Mouse (Mus musculus): ENCODE results near the gene Pecam1. TPM values are rescaled to one million over a fixed set of nuclear protein-coding genes. Genes with fewer than 3 reads are reported as not detected.

Gene Pecam1
- polyA plus RNA-seq, 1 experiment, result 57.9 TPM

DNA sequence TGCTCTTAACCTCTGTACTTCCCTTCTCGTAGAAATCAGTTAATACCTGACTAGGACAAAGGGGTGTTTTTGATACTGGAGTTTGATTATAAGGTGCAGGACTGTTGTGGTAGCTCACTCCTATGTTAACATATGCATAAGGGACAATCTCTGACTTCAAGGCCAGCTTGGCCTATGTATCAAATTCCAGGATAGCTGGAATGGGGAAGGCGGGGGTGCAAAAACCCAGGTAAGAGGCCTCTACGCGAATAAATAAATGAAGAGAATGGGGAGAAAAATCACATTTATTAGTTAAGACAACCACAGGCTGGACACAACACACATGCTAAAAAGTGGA, 29.6 kb upstream of the Pecam1 start:
- peak overlapping the region; percentile 82; the same call in 1 of the 2 replicates for H3K27ac ChIP-seq (ENCODE audit: control insufficient read depth, insufficient read depth, low read length)
- H3K4me1 ChIP-seq (replicated peaks; ENCODE audit: control insufficient read depth, insufficient read depth, low read length), result no peaks in the 10 kb centered on the region
- WGBS, result 80% methylated on average over 4 of the region's 4 CpGs
- H3K4me3 ChIP-seq (ENCODE audit: control insufficient read depth, insufficient read depth, low read length), result no peak overlapping the region
- no peaks in the 10 kb centered on the region for H3K27me3 ChIP-seq (ENCODE audit: control insufficient read depth, insufficient read depth, low read length)
- TF ChIP-seq POLR2A (IDR thresholded peaks at IDR 0.05; ENCODE audit: control insufficient read depth, extremely low read depth, insufficient read depth, low read length, poor library complexity) (no peak), CTCF (IDR thresholded peaks at IDR 0.05; ENCODE audit: borderline replicate concordance, control insufficient read depth, extremely low read depth, insufficient read depth, low read length, poor library complexity) (no peak)
- H3K36me3 ChIP-seq (ENCODE audit: control insufficient read depth, insufficient read depth, low read length), result peaks cover 61% of the 10 kb centered on the region
- DNase-seq, result no peak

DNA sequence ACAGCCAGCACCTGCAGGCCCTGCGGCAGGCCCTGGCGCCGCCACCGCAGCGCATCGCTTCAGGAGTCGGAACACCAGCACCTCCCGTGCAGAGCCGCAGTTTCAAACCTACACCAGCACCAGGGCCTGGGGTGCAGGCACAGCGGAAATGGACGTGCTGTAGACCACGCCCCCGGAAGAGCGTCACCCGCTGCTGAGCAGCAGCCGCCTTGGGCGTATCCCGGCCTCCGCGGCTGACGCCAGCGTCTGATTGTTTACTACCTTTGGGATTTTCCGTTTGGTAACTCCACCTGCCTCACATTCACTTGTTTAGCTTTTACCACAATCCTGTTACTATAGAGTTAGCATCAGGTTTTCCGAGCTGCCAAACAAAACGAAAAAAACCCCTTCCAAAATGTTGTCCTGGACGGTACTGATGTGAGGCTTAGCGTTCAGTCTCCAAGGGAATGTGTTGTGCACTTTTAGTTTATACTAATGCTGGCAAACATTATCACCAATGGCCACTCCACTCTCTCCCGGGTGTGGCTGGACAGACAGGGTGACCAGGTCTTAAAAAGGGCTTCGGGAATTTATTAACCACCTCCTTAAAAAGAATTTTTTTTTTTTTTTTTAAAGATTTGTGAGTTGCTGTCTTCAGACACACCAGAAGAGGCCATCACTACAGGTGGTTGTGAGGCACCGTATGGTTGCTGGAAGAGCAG, 29.1 kb upstream of the Pecam1 start, which contains the start of gene Polg2:
Gene Polg2, minus strand, starts transcription at position 150 of the 701 bp plus-strand sequence.
- DNase-seq, result peak; percentile 91
- WGBS, result 2% methylated on average over 30 of the region's 30 CpGs
- Histone ChIP-seq H3K4me3 (ENCODE audit: control insufficient read depth, insufficient read depth, low read length) (peak within 1 kb of the TSS; percentile 73), H3K27me3 (ENCODE audit: control insufficient read depth, insufficient read depth, low read length) (no peaks in the 10 kb centered on the region), H3K36me3 (ENCODE audit: control insufficient read depth, insufficient read depth, low read length) (peaks cover 61% of the 10 kb centered on the region), H3K27ac (ENCODE audit: control insufficient read depth, insufficient read depth, low read length) (peak within 1 kb of the TSS; percentile 82), H3K4me1 (replicated peaks; ENCODE audit: control insufficient read depth, insufficient read depth, low read length) (no peaks in the 10 kb centered on the region)
- peak; percentile 96 for TF ChIP-seq POLR2A (IDR thresholded peaks at IDR 0.05; ENCODE audit: control insufficient read depth, extremely low read depth, insufficient read depth, low read length, poor library complexity)
- TF ChIP-seq CTCF (IDR thresholded peaks at IDR 0.05; ENCODE audit: borderline replicate concordance, control insufficient read depth, extremely low read depth, insufficient read depth, low read length, poor library complexity), result peak; percentile 62; the same call in 1 of the 2 replicates

DNA sequence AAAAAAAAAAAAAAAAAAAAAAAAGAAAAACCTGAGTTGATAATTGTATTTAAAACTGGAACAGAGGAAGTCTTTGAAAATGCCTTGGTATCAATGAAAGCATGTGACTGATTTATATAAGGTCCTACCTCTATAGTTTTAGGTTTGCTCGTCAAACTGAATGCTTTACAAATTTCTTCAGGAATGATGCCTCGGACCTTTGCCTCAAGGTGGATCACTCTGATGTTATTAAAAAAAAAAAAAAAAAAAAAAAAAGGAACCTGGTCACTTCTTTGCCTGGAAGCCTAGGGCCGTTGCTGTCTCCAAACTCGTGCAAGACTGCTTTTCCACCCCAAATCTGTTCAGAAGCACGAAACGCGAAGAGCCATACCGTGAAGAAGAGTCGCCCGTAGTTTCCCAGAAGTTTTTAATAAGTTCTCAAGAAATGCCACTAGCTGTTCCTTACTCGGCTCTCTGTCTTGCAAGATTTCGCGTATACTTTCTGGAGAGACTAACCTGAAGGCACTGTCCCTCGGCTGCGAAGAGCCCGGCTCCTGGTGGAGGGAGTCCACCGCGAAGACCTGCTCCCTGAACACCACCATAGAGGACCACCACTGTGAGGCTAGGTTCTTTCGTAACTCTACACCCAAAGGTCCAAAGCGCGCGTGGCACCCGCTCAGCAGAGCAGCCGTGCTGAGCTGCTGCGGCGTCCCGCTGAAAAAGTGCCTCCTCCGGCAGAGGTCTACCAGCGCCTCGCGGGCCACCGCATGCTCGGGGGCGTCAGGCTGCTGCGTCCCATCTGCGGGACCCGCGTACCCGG, 28.4 kb upstream of the Pecam1 start:
- H3K4me1 ChIP-seq (replicated peaks; ENCODE audit: control insufficient read depth, insufficient read depth, low read length), result no peaks in the 10 kb centered on the region
- H3K4me3 ChIP-seq (ENCODE audit: control insufficient read depth, insufficient read depth, low read length), result peak overlapping the region; percentile 73
- no peak for DNase-seq
- H3K36me3 ChIP-seq (ENCODE audit: control insufficient read depth, insufficient read depth, low read length), result peaks cover 61% of the 10 kb centered on the region
- WGBS, result under 1% methylated on average over 39 of the region's 39 CpGs
- H3K27me3 ChIP-seq (ENCODE audit: control insufficient read depth, insufficient read depth, low read length), result no peaks in the 10 kb centered on the region
- no peak for TF ChIP-seq POLR2A (IDR thresholded peaks at IDR 0.05; ENCODE audit: control insufficient read depth, extremely low read depth, insufficient read depth, low read length, poor library complexity)
- TF ChIP-seq CTCF (IDR thresholded peaks at IDR 0.05; ENCODE audit: borderline replicate concordance, control insufficient read depth, extremely low read depth, insufficient read depth, low read length, poor library complexity), result no peak
- peak overlapping the region; percentile 74 for H3K27ac ChIP-seq (ENCODE audit: control insufficient read depth, insufficient read depth, low read length)

DNA sequence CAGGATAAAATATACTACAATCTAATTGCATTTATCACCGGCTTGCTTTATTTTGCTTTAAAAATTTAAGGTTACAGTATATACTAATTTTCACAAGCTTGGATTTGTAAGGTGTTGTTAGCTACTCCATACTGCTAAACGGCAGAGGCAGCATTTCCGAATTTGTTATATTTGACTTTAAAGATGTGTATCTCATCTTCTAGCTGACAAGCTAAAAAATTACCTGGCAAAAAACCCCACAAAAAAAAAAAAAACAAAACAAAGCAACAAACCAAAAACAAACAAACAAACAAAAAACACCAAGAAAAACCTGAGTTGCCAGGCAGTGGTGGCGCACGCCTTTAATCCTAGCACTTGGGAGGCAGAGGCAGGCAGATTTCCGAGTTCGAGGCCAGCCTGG, 27.7 kb upstream of the Pecam1 start:
- DNase-seq, result no peak
- H3K4me3 ChIP-seq (ENCODE audit: control insufficient read depth, insufficient read depth, low read length), result no peak overlapping the region

DNA sequence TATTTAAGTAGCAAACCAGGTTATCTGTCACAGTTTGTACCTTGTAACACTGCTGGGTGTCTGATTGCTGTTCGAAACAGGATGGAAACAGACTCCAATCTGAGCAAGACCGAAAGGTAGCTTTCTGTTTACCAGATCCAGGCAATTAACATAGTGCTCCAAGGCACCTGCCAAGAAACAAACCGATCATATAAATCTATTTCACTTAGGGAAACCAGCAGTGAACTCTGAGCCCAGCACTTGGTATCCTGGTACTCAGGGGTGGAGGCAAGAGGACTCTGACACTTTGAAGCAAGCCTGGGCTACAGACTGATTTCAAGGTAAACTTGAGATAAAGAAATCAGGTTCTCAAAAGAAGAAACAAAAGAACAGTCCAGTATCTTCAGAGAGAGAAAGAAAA, 27.0 kb upstream of the Pecam1 start:
- Histone ChIP-seq H3K27ac (ENCODE audit: control insufficient read depth, insufficient read depth, low read length) (no peak overlapping the region), H3K4me1 (replicated peaks; ENCODE audit: control insufficient read depth, insufficient read depth, low read length) (no peaks in the 10 kb centered on the region), H3K27me3 (ENCODE audit: control insufficient read depth, insufficient read depth, low read length) (no peaks in the 10 kb centered on the region), H3K36me3 (ENCODE audit: control insufficient read depth, insufficient read depth, low read length) (peaks cover 59% of the 10 kb centered on the region), H3K4me3 (ENCODE audit: control insufficient read depth, insufficient read depth, low read length) (no peak overlapping the region)
- TF ChIP-seq POLR2A (IDR thresholded peaks at IDR 0.05; ENCODE audit: control insufficient read depth, extremely low read depth, insufficient read depth, low read length, poor library complexity), result no peak
- 86% methylated on average over 3 of the region's 3 CpGs for WGBS
- DNase-seq, result no peak

More for the DNA sequence above, 27.7 kb upstream of the Pecam1 start:
- WGBS, result 85% methylated on average over 7 of the region's 7 CpGs
- TF ChIP-seq CTCF (IDR thresholded peaks at IDR 0.05; ENCODE audit: borderline replicate concordance, control insufficient read depth, extremely low read depth, insufficient read depth, low read length, poor library complexity), result no peak
- TF ChIP-seq POLR2A (IDR thresholded peaks at IDR 0.05; ENCODE audit: control insufficient read depth, extremely low read depth, insufficient read depth, low read length, poor library complexity), result no peak
- no peaks in the 10 kb centered on the region for H3K4me1 ChIP-seq (replicated peaks; ENCODE audit: control insufficient read depth, insufficient read depth, low read length)
- H3K27ac ChIP-seq (ENCODE audit: control insufficient read depth, insufficient read depth, low read length), result no peak overlapping the region
- no peaks in the 10 kb centered on the region for H3K27me3 ChIP-seq (ENCODE audit: control insufficient read depth, insufficient read depth, low read length)
- H3K36me3 ChIP-seq (ENCODE audit: control insufficient read depth, insufficient read depth, low read length), result peaks cover 60% of the 10 kb centered on the region

DNA sequence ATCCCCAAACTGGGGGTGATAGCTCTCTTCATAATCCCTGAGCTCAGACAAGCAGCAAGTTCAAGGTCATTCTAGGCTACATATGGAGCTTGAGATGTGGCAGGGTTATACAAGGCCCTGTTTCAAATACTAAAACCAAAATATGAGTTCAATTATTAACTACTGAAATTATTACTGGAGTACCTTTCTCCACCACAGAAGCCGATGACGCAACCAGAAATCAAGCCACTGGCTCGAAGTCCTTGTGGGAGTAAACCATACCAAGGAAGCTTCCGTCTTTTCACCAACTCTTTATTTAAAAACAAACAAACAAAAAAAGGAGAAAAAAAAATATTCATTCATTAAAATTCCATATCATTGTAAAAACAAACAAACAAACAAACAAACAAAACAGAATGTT, 26.5 kb upstream of the Pecam1 start:
- TF ChIP-seq POLR2A (IDR thresholded peaks at IDR 0.05; ENCODE audit: control insufficient read depth, extremely low read depth, insufficient read depth, low read length, poor library complexity), result no peak
- H3K27me3 ChIP-seq (ENCODE audit: control insufficient read depth, insufficient read depth, low read length), result no peaks in the 10 kb centered on the region
- DNase-seq, result no peak
- WGBS, result 97% methylated on average over 4 of the region's 4 CpGs
- no peak overlapping the region for H3K27ac ChIP-seq (ENCODE audit: control insufficient read depth, insufficient read depth, low read length)
- H3K4me3 ChIP-seq (ENCODE audit: control insufficient read depth, insufficient read depth, low read length), result no peak overlapping the region
- peaks cover 58% of the 10 kb centered on the region for H3K36me3 ChIP-seq (ENCODE audit: control insufficient read depth, insufficient read depth, low read length)
- no peaks in the 10 kb centered on the region for H3K4me1 ChIP-seq (replicated peaks; ENCODE audit: control insufficient read depth, insufficient read depth, low read length)

Measured in thymus, adult 2 months (tissue).